Mouse (Mus musculus) liver, embryonic 11.5 days (tissue): ENCODE results near the gene Ppp1r13l. TPM values are rescaled to one million over a fixed set of nuclear protein-coding genes. Genes with fewer than 3 reads are reported as not detected.

ENCODE experiments used
- ATAC-seq: fragments of 200-750 bp; cut with Nextera tagmentation; replicated peaks from 2 replicates; pipeline ENCODE4 v1.8.0; 2017; ENCODE audit warnings: moderate number of reproducible peaks, mild to moderate bottlenecking, moderate TSS enrichment, moderate library complexity; ENCODE audit not compliant: low FRiP score
- DNase-seq: peaks from one replicate; pipeline ENCODE4 v3.0.0-alpha.2; 2017; ENCODE audit warnings: low spot score
- H3K27ac ChIP-seq: fragments of 300-500 bp; sonication (generic); 2 replicates; pipeline ENCODE4 v1.5.1; 2014; ENCODE audit warnings: mild to moderate bottlenecking, low read depth, low read length, control low read depth
- H3K27me3 ChIP-seq: fragments of 300-500 bp; sonication (generic); replicated peaks from 2 replicates; pipeline ENCODE4 v1.6.1; 2014; ENCODE audit warnings: low read length, mixed read lengths; ENCODE audit not compliant: control insufficient read depth, insufficient read depth
- H3K36me3 ChIP-seq: fragments of 300-500 bp; sonication (generic); 2 replicates; pipeline ENCODE4 v1.6.1; 2014; ENCODE audit warnings: mild to moderate bottlenecking, low read length, moderate library complexity, mixed read lengths; ENCODE audit not compliant: control insufficient read depth, insufficient read depth
- H3K4me1 ChIP-seq: fragments of 300-500 bp; sonication (generic); replicated peaks from 2 replicates; pipeline ENCODE4 v1.6.1; 2014; ENCODE audit warnings: low read length, mixed read lengths; ENCODE audit not compliant: control insufficient read depth, insufficient read depth
- H3K4me2 ChIP-seq: fragments of 300-500 bp; sonication (generic); 2 replicates; pipeline ENCODE4 v1.6.1; 2014; ENCODE audit warnings: mild to moderate bottlenecking, control low read depth, moderate library complexity
- H3K4me3 ChIP-seq: fragments of 300-500 bp; sonication (generic); 2 replicates; pipeline ENCODE4 v1.5.1; 2014; ENCODE audit warnings: low read depth, low read length, control low read depth
- H3K9ac ChIP-seq: fragments of 300-500 bp; sonication (generic); 2 replicates; pipeline ENCODE4 v1.6.1; 2014; ENCODE audit warnings: low read depth, low read length, control low read depth
- H3K9me3 ChIP-seq: fragments of 300-500 bp; sonication (generic); 2 replicates; pipeline ENCODE4 v1.6.1; 2016; ENCODE audit warnings: low read length, inconsistent platforms, mixed read lengths; ENCODE audit not compliant: control insufficient read depth
- WGBS: fragments of 180-500 bp; shearing (Covaris S2); extraction: QIAGEN DNeasy Blood & Tissue Kit; methylation state at CpG from one replicate; pipeline ENCODE4 v1.1.7; 2014; 5-methylcytosine and 5-hydroxymethylcytosine counted together
- polyA plus RNA-seq: library from polyadenylated mRNA; unstranded; fragments of >200 nt; fragmentation: Nextera tagmentation; extraction: Ambion mirVana; gene quantifications from 2 replicates; pipeline ENCODE4 v1.2.1, GENCODE M21; 2014

Ppp1r13l gene
- polyA plus RNA-seq, 1 experiment from 2014 or later = 3.9 TPM

- under 1% methylated on average over 38 of the region's 41 CpGs for WGBS
- Histone ChIP-seq H3K4me1 (peaks cover 8% of the 10 kb centered on the region), H3K9me3 (no peaks in the 10 kb centered on the region), H3K27ac (no peak overlapping the region), H3K4me3 (peak overlapping the region; percentile 50), H3K27me3 (peaks cover 54% of the 10 kb centered on the region), H3K9ac (peak overlapping the region; percentile 57), H3K36me3 (no peaks in the 10 kb centered on the region), H3K4me2 (peak overlapping the region; percentile 81)
- peak; percentile 90 for ATAC-seq
- DNase-seq = peak; percentile 93
Observed at GRCm38 (mm10) chr7:19319906-19320305, 39.6 kb upstream of the Ppp1r13l start.

- H3K27ac ChIP-seq = no peak overlapping the region
- no peak overlapping the region for H3K9ac ChIP-seq
- no peaks in the 10 kb centered on the region for H3K9me3 ChIP-seq
- peak overlapping the region; percentile 81 for H3K4me2 ChIP-seq
- no peaks in the 10 kb centered on the region for H3K36me3 ChIP-seq
- no peak for DNase-seq
- ATAC-seq = no peak
- 40% methylated on average over 7 of the region's 7 CpGs for WGBS
- peaks cover 51% of the 10 kb centered on the region for H3K27me3 ChIP-seq
- H3K4me1 ChIP-seq = peaks cover 10% of the 10 kb centered on the region
- no peak overlapping the region for H3K4me3 ChIP-seq
Observed at GRCm38 (mm10) chr7:19320637-19321036, 38.9 kb upstream of the Ppp1r13l start.

- Histone ChIP-seq H3K27ac (no peak overlapping the region), H3K9me3 (no peaks in the 10 kb centered on the region), H3K4me3 (no peak overlapping the region), H3K27me3 (peaks cover 45% of the 10 kb centered on the region), H3K9ac (no peak overlapping the region), H3K36me3 (no peaks in the 10 kb centered on the region), H3K4me2 (no peak overlapping the region), H3K4me1 (peaks cover 17% of the 10 kb centered on the region)
- ATAC-seq = no peak
- WGBS = 59% methylated on average over 5 of the region's 5 CpGs
- DNase-seq = no peak
Observed at GRCm38 (mm10) chr7:19321464-19321863, 38.1 kb upstream of the Ppp1r13l start.

GRCm38 (mm10) chr7:19322489-19322888, 37.1 kb upstream of the Ppp1r13l start:
- no peak overlapping the region for H3K9ac ChIP-seq
- H3K27me3 ChIP-seq = peaks cover 39% of the 10 kb centered on the region
- no peak for DNase-seq
- no peaks in the 10 kb centered on the region for H3K36me3 ChIP-seq
- H3K4me2 ChIP-seq = no peak overlapping the region
- H3K4me1 ChIP-seq = peaks cover 27% of the 10 kb centered on the region
- 37% methylated on average over 9 of the region's 9 CpGs for WGBS
- H3K4me3 ChIP-seq = no peak overlapping the region
- H3K27ac ChIP-seq = no peak overlapping the region
- no peak for ATAC-seq
- H3K9me3 ChIP-seq = no peaks in the 10 kb centered on the region

- DNase-seq = no peak
- Histone ChIP-seq H3K9ac (no peak overlapping the region), H3K4me2 (no peak overlapping the region), H3K36me3 (no peaks in the 10 kb centered on the region), H3K4me1 (peaks cover 32% of the 10 kb centered on the region), H3K9me3 (no peaks in the 10 kb centered on the region), H3K27ac (no peak overlapping the region), H3K4me3 (no peak overlapping the region), H3K27me3 (peaks cover 31% of the 10 kb centered on the region)
- ATAC-seq = no peak
- 83% methylated on average over 11 of the region's 11 CpGs for WGBS
Observed at GRCm38 (mm10) chr7:19324221-19324620, 35.3 kb upstream of the Ppp1r13l start.

GRCm38 (mm10) chr7:19325262-19326199, 34.0 kb upstream of the Ppp1r13l start:
- Histone ChIP-seq H3K4me1 (peaks cover 23% of the 10 kb centered on the region), H3K9me3 (no peaks in the 10 kb centered on the region), H3K4me3 (no peak overlapping the region), H3K27ac (no peak overlapping the region), H3K4me2 (peak overlapping the region; percentile 78), H3K36me3 (no peaks in the 10 kb centered on the region), H3K9ac (no peak overlapping the region), H3K27me3 (peaks cover 25% of the 10 kb centered on the region)
- 59% methylated on average over 21 of the region's 21 CpGs for WGBS
- DNase-seq (no peak), ATAC-seq (no peak)

- 2% methylated on average over 19 of the region's 20 CpGs for WGBS
- Histone ChIP-seq H3K9me3 (no peaks in the 10 kb centered on the region), H3K9ac (no peak overlapping the region), H3K36me3 (no peaks in the 10 kb centered on the region), H3K4me1 (peaks cover 23% of the 10 kb centered on the region), H3K4me3 (peak overlapping the region; percentile 43), H3K27ac (no peak overlapping the region), H3K27me3 (peaks cover 23% of the 10 kb centered on the region), H3K4me2 (peak overlapping the region; percentile 78)
- ATAC-seq = peak; percentile 75
- peak; percentile 80 for DNase-seq
Observed at GRCm38 (mm10) chr7:19326359-19326758, 33.2 kb upstream of the Ppp1r13l start.

GRCm38 (mm10) chr7:19327128-19327527, 32.4 kb upstream of the Ppp1r13l start:
- H3K9me3 ChIP-seq = no peaks in the 10 kb centered on the region
- H3K4me1 ChIP-seq = peaks cover 23% of the 10 kb centered on the region
- H3K4me2 ChIP-seq = peak overlapping the region; percentile 78
- H3K27ac ChIP-seq = peak overlapping the region; percentile 50; the same call in 1 of the 2 replicates
- WGBS = 0% methylated on average over 22 of the region's 22 CpGs
- no peaks in the 10 kb centered on the region for H3K36me3 ChIP-seq
- peak overlapping the region; percentile 43 for H3K4me3 ChIP-seq
- peaks cover 18% of the 10 kb centered on the region for H3K27me3 ChIP-seq
- ATAC-seq (peak; percentile 63), DNase-seq (peak; percentile 71)
- H3K9ac ChIP-seq = peak overlapping the region; percentile 26

- 69% methylated on average over 5 of the region's 5 CpGs for WGBS
- no peak for DNase-seq
- no peak overlapping the region for H3K9ac ChIP-seq
- peaks cover 29% of the 10 kb centered on the region for H3K4me1 ChIP-seq
- H3K4me2 ChIP-seq = peak overlapping the region; percentile 78
- H3K4me3 ChIP-seq = 0 out of 2 replicates have a peak overlapping the region, but pooled peaks have one; percentile 17
- H3K27me3 ChIP-seq = peaks cover 12% of the 10 kb centered on the region
- H3K9me3 ChIP-seq = no peaks in the 10 kb centered on the region
- ATAC-seq = no peak
- no peaks in the 10 kb centered on the region for H3K36me3 ChIP-seq
- no peak overlapping the region for H3K27ac ChIP-seq
Observed at GRCm38 (mm10) chr7:19327782-19328181, 31.8 kb upstream of the Ppp1r13l start.
